Mouse (Mus musculus) Patski (cell line): Measurements from ENCODE around the gene Ahctf1. TPM values are rescaled to one million over a fixed set of nuclear protein-coding genes. Genes with fewer than 3 reads are reported as not detected.
"Not testable (repeated sequence)": the region's sequence is repeated elsewhere in the genome, so short reads cannot be mapped to it uniquely, and the experiment has no call there.

Experiments
- ATAC-seq: fragments of 100-300 bp; one replicate; pipeline ENCODE4 v1.8.0; 2021
- CTCF ChIA-PET: fragments of 350-600 bp; sonication (Branson Sonifier 250); formaldehyde crosslinking; loops from one replicate; lab custom pipeline; 2022; ENCODE audit warnings: inconsistent platforms; lab: Charles Lee
- POLR2A ChIA-PET: fragments of 350-600 bp; sonication (Branson Sonifier 250); formaldehyde crosslinking; loops from one replicate; lab custom pipeline; 2022; ENCODE audit warnings: antibody characterized with exemption, inconsistent platforms; lab: Charles Lee
- DNase-seq: peaks from one replicate; pipeline ENCODE4 v3.0.0-alpha.2; 2011; ENCODE audit warnings: low read depth, low spot score
- H3K27me3 ChIP-seq: fragments of 371-371 bp; one replicate; pipeline ENCODE4 v1.5.1; 2021
- CTCF ChIP-seq: fragments of 100-300 bp; IDR thresholded peaks from one replicate; pipeline ENCODE4 v1.5.1; 2021
- in situ Hi-C: fragments of 300-500 bp; cut with MboI; formaldehyde crosslinking; loops from 3 replicates; pipeline ENCODE4 v1.11.1; 2018; ENCODE audit warnings: low pct_unique_long_range_greater_than_20kb, mixed read lengths
- polyA plus RNA-seq: library from polyadenylated mRNA; unstranded; gene quantifications from one replicate; pipeline ENCODE4 v1.2.3, GENCODE M21; 2021

Gene Ahctf1
- polyA plus RNA-seq, 1 experiment from 2014 or later, result 33.5 TPM

DNA sequence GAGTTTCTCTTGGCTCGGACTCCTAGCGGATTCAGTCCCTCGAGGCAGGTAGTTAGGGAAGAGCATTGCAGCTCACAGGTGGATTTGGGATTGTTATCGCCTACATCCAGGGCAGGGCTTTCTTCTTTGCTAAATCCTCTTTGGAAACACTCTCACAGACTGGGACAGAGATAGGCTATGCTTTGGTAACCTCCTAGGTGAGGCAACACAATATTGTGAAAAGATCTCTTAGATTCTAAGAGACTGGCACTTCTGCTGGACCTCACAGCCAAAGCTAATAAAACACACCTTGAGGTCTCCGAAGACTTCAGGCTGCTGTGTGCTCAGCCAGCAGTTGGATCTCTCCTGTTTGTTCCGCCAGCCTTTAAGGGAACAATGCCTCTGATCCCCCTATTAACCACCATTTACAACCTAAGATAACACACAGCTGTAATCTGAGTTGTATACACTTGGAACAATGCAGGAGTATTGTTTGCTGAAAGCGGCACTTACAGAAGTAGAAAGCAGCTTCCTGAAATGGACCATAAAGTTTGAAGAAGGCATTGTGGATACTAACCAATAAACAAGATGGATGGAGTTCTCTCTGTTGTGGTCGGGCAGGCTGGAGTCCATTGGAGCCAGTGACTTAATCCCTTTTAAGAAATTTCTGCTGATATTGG, 80.5 kb downstream of the Ahctf1 start:
- no peak for TF ChIP-seq CTCF
- CTCF ChIA-PET, result interaction anchor here (0.9 to 1.2 kb wide), 2 partner anchors 9 to 13 kb away, joined by 3 read pairs; no protein-coding TSS in a partner anchor
- H3K27me3 ChIP-seq, result peaks cover 8% of the 10 kb centered on the region
- POLR2A ChIA-PET, result no interaction called here
- DNase-seq, result no peak
- in situ Hi-C loops, result no loop called here
- ATAC-seq, result no peak

- in situ Hi-C loops, result no loop called here
These were observed 87.7 kb downstream of the Ahctf1 start for GRCm38 (mm10) chr1:179715786-179716185.

GRCm38 (mm10) chr1:179715289-179715688, 88.2 kb downstream of the Ahctf1 start:
- H3K27me3 ChIP-seq, in situ Hi-C loops, POLR2A ChIA-PET, DNase-seq, ATAC-seq, CTCF ChIA-PET: not testable (repeated sequence)

More at GRCm38 (mm10) chr1:179715786-179716185, 87.7 kb downstream of the Ahctf1 start:
- TF ChIP-seq CTCF, result peak; percentile 25
- POLR2A ChIA-PET, result no interaction called here
- CTCF ChIA-PET, result interaction anchor here (1.0 kb wide), 1 partner anchor 84 kb away, joined by 4 read pairs; no protein-coding TSS in a partner anchor
- peaks cover 4% of the 10 kb centered on the region for H3K27me3 ChIP-seq
- ATAC-seq (no peak), DNase-seq (no peak)

GRCm38 (mm10) chr1:179713367-179713766, 90.1 kb downstream of the Ahctf1 start:
- H3K27me3 ChIP-seq, result no peaks in the 10 kb centered on the region
- no peak for DNase-seq
- ATAC-seq, result no peak
- ChIA-PET POLR2A (no interaction called here), CTCF (interaction anchor here (1.0 to 1.1 kb wide), 2 partner anchors 10 to 15 kb away, joined by 3 read pairs; no protein-coding TSS in a partner anchor)
- in situ Hi-C loops, result no loop called here
- no peak for TF ChIP-seq CTCF

DNA sequence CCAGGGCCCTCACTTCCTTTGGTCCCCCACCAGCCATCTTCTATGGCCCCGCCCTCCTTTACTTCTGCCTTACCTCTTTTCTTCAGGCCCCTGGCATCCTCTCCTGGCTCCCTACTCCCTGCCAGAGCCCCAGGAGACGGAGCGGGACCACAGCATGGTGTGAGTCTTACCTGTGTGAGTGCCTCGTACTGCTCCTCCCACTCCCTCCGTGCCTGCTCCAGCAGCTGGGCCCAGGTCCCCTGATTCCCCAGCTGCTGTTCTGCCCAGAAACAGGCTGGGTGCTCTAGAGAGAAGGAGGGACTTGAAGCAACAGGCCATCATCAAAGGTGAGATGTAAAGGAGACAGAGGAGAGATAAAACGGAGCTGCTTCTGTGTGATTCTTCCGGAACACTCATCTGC, 90.8 kb downstream of the Ahctf1 start:
- no peaks in the 10 kb centered on the region for H3K27me3 ChIP-seq
- in situ Hi-C loops, result no loop called here
- TF ChIP-seq CTCF, result no peak
- ChIA-PET POLR2A (no interaction called here), CTCF (no interaction called here)
- DNase-seq (no peak), ATAC-seq (no peak)

GRCm38 (mm10) chr1:179710739-179711138, 92.7 kb downstream of the Ahctf1 start:
- no peak for ATAC-seq
- no peak for TF ChIP-seq CTCF
- no peak for DNase-seq
- CTCF ChIA-PET, result no interaction called here
- in situ Hi-C loops, result no loop called here
- H3K27me3 ChIP-seq, result no peaks in the 10 kb centered on the region
- POLR2A ChIA-PET, result no interaction called here

GRCm38 (mm10) chr1:179709390-179709789, 94.1 kb downstream of the Ahctf1 start:
- in situ Hi-C loops, result no loop called here
- ATAC-seq (no peak), DNase-seq (no peak)
- TF ChIP-seq CTCF, result no peak
- ChIA-PET CTCF (no interaction called here), POLR2A (no interaction called here)
- H3K27me3 ChIP-seq, result no peaks in the 10 kb centered on the region

DNA sequence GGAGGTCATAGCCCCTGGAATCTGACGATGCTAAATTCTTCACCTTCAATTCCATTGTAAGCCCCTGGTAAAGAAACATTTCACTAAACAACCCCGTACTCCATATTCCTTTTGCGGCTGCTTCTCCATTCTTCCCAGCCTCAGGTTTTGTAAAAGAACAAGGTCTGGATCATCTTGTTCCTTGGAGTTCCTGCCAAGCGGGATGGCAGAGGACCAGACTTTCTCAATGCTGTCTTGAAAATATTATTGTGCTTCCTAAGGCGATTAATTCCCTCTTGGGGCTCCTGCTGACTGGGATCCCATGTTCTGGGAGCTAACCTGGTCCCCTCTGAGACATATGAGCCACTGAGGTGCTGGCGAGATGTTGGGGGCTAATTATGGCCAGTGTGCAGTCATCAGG, 98.3 kb downstream of the Ahctf1 start:
- DNase-seq (no peak), ATAC-seq (no peak)
- ChIA-PET CTCF (no interaction called here), POLR2A (no interaction called here)
- in situ Hi-C loops, result no loop called here
- H3K27me3 ChIP-seq, result no peaks in the 10 kb centered on the region
- TF ChIP-seq CTCF, result no peak

DNA sequence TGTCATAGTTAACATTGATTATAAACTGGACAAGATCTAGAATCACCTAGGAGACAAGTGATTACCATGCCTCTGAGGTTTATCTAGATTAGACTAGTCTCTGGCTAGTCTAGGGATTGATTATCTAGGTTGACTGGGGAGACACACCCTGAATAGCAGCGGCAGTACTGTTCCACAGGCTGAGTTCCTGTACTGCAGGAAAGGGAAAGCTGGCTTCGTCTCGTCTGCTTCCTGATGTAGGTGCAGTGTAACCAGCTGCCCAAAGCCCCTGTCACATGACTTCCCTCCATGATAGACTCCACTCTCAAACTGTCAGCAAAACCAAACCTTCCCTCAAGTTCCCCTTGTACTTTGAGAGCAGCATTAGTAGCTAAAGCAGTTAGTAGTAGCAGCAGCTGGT, 99.3 kb downstream of the Ahctf1 start:
- TF ChIP-seq CTCF, result no peak
- DNase-seq, result no peak
- no peak for ATAC-seq
- H3K27me3 ChIP-seq, result no peaks in the 10 kb centered on the region
- ChIA-PET CTCF (interaction anchor here (0.9 kb wide), 1 partner anchor 9 kb away, joined by 3 read pairs; no protein-coding TSS in a partner anchor), POLR2A (no interaction called here)
- in situ Hi-C loops, result no loop called here

Other genes starting within 250 kb of the Ahctf1 start
- gene Sccpdh, start 135.5 kb downstream of the Ahctf1 start, polyA plus RNA-seq, result 67.5 TPM
- gene Kif28, start 58.4 kb downstream of the Ahctf1 start, polyA plus RNA-seq, result not detected
- gene Gm10518, start 304 bp downstream of the Ahctf1 start, polyA plus RNA-seq, result 0.35 TPM
- 35.1 TPM for gene Cdc42bpa, start 156.8 kb upstream of the Ahctf1 start, polyA plus RNA-seq